Mouse (Mus musculus): ENCODE measurements around the gene Ufc1. TPM values are rescaled to one million over a fixed set of nuclear protein-coding genes. Genes with fewer than 3 reads are reported as not detected.
A peak's percentile ranks its signal among the peaks of the same experiment; 100 is the strongest.

The Ufc1 gene
- polyA plus RNA-seq, 1 experiment from 2014 or later: 77.2 TPM

DNA sequence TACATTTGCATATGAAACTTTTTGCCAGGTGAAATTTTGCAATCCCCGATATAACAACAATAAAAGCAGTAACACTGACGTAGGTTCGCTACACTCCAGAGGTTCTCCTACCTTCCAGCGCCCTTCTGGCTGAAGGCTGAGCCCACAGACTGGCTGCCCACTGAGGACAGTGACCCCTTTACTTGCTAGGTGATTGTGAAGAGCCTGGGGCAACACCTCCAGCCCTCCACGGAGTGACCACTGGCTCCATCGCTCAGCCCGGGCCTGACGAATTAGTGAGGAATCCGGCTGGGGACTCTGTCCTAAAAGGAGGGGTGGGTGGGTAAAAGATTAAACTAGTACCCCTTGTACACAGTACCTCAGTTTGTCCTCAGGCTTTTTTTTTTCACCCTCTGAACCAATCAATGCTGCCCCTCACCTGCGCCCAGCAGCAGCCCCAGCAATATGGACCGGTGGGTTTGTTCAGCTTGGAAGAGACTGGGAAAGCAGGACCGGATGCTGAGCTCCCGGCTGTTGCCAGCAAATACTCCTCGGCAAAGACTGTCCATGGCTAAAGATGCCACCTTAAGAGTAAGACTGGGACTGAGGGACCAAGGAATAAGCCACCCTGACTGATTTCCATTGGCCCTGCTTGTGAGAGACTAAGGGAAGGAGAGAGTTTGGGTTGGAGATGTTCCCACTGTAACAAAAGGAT is 15.7 kb downstream of the Ufc1 start:
- 79% methylated on average over 14 of the region's 14 CpGs for WGBS
- ATAC-seq (ENCODE audit: extremely low read depth, insufficient number of reproducible peaks, low FRiP score, low TSS enrichment): no peak
- Histone ChIP-seq H3K9ac (peak overlapping the region; percentile 92), H3K27me3 (replicated peaks) (no peaks in the 10 kb centered on the region), H3K36me3 (peaks cover 76% of the 10 kb centered on the region), H3K4me2 (peak overlapping the region; percentile 83), H3K9me3 (no peaks in the 10 kb centered on the region), H3K4me3 (peak overlapping the region; percentile 70), H3K4me1 (peaks cover 28% of the 10 kb centered on the region), H3K27ac (replicated peaks) (no peak overlapping the region)

DNA sequence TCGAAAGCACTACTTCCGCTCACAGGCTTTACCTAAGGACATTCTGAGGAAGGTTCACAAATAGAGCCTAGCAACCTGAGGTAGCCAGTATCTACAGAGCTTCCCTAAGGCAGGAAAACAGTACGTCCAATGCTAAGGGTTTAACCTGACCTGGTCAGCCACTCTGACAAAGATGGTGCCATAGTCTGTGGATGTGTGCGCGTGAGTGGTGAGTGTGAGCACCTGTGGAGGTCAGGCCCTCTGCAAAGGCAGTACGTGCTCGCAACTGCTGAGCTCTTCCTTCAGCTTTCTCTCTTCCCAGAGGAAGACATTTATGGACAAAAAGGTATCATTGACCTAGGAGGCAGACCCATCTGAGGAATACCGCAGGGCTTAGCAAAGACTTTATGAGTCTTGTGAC is 16.4 kb downstream of the Ufc1 start:
- Histone ChIP-seq H3K9ac (no peak overlapping the region), H3K4me1 (peaks cover 28% of the 10 kb centered on the region), H3K9me3 (no peaks in the 10 kb centered on the region), H3K27me3 (replicated peaks) (no peaks in the 10 kb centered on the region), H3K4me2 (peak overlapping the region; percentile 83; the same call in 1 of the 2 replicates), H3K36me3 (peaks cover 76% of the 10 kb centered on the region), H3K4me3 (peak overlapping the region; percentile 3; the same call in 1 of the 2 replicates), H3K27ac (replicated peaks) (no peak overlapping the region)
- no peak for ATAC-seq (ENCODE audit: extremely low read depth, insufficient number of reproducible peaks, low FRiP score, low TSS enrichment)
- 90% methylated on average over 8 of the region's 8 CpGs for WGBS

DNA sequence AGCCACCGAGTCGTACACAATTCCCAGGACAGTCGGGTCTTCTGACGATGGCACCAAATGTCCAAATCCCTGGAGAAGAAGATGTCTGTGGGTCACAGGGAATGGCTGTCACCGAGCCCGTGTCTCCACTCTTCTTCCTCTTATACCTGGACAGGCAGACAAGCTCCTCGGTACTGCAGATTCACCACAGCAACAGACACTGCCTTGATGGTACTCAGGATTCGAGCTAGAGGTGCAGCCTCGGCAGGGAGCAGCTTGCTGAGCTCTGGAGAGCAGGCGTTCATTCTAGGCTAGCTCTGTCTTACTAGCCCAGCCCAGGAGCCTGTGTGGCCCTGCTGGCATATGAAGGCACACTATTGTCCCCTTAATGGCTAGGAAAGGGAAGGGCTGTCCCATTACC is 17.1 kb downstream of the Ufc1 start:
- ATAC-seq (ENCODE audit: extremely low read depth, insufficient number of reproducible peaks, low FRiP score, low TSS enrichment): no peak
- no peaks in the 10 kb centered on the region for H3K27me3 ChIP-seq (replicated peaks)
- peaks cover 28% of the 10 kb centered on the region for H3K4me1 ChIP-seq
- H3K4me2 ChIP-seq: peak overlapping the region; percentile 83; the same call in 1 of the 2 replicates
- 90% methylated on average over 10 of the region's 10 CpGs for WGBS
- H3K36me3 ChIP-seq: peaks cover 76% of the 10 kb centered on the region
- H3K9ac ChIP-seq: no peak overlapping the region
- no peak overlapping the region for H3K4me3 ChIP-seq
- no peak overlapping the region for H3K27ac ChIP-seq (replicated peaks)
- H3K9me3 ChIP-seq: no peaks in the 10 kb centered on the region

DNA sequence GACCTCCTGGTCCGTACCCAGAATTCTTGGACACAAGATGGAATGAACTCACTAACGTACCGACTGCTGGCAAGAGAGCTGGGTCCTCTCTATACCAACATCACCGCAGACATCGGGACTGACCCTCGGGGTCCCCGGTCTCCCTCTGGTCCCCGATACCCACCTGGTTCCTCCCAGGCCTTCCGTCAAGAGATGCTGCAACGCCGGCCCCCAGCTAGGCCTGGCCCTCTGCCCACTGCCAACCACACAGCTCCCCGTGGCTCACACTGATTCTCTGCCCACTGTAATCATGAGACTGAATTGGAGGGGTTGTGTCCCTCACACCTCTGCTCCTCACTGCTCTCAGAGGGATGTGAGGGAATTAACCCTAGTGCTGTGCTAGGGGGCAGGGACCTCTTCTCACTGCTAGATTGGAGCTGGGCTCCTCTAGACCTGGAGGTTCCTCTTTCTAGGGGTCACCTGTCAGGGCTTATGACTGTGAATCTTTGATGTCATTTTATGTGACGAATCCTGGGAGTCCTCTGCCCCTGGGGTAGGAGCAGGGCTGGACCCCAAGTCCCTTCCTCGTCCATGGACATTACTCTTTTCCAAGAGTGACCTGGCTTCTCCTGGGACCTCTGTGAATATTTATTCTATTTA is 18.6 kb downstream of the Ufc1 start:
- no peaks in the 10 kb centered on the region for H3K9me3 ChIP-seq
- no peak overlapping the region for H3K4me2 ChIP-seq
- H3K9ac ChIP-seq: no peak overlapping the region
- WGBS: 90% methylated on average over 14 of the region's 14 CpGs
- H3K36me3 ChIP-seq: peaks cover 79% of the 10 kb centered on the region
- no peak overlapping the region for H3K27ac ChIP-seq (replicated peaks)
- H3K4me1 ChIP-seq: peaks cover 25% of the 10 kb centered on the region
- no peak for ATAC-seq (ENCODE audit: extremely low read depth, insufficient number of reproducible peaks, low FRiP score, low TSS enrichment)
- H3K4me3 ChIP-seq: no peak overlapping the region
- no peaks in the 10 kb centered on the region for H3K27me3 ChIP-seq (replicated peaks)

DNA sequence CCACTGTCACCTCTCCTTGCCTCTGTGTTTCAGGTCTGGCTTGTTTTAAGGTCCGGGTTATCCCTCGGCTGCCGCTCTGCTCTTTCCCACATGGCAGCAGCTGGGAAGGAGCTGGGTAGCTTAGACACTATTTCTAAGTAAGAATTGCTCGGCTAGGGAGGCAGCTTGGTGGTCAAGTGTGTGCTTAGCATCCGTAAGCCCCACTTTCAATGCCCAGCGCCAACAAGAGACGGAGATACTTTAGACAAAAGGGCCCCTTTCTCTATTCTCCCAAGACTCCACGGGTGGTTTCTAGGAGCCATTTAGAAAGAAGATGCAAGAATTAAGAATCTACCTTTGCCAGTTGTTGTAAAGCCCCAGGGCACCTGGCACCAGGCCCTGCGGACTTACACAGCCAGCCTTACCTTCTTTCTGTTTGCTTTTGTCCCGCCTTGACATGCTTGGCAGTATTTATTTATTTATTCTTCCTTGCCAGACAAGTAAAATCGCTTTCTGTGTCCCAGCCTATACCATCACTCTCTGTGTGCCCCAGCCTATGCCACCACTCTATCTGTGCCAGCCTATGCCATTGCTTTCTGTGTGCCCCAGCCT is 19.6 kb downstream of the Ufc1 start:
- peaks cover 79% of the 10 kb centered on the region for H3K36me3 ChIP-seq
- H3K27ac ChIP-seq (replicated peaks): no peak overlapping the region
- H3K9me3 ChIP-seq: no peaks in the 10 kb centered on the region
- H3K27me3 ChIP-seq (replicated peaks): no peaks in the 10 kb centered on the region
- 87% methylated on average over 11 of the region's 11 CpGs for WGBS
- H3K4me3 ChIP-seq: no peak overlapping the region
- H3K4me2 ChIP-seq: no peak overlapping the region
- ATAC-seq (ENCODE audit: extremely low read depth, insufficient number of reproducible peaks, low FRiP score, low TSS enrichment): no peak
- peaks cover 27% of the 10 kb centered on the region for H3K4me1 ChIP-seq
- no peak overlapping the region for H3K9ac ChIP-seq

DNA sequence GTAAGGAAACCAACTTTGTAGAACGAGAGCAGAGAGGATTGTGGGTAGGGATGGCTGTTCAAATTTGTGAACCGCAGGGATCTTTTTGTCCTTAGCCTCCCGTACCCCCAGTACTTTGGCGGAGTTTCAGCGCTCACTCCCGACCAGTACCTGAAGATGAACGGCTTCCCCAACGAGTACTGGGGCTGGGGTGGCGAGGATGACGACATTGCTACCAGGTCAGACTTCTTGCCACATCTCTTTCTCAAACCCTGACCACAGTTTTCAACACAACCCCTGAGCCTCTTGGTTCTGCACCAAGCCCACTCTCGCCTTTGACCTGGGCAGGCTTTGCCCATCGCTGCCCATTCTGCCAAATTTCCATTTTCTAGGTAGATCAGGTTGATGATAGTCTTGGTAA is 20.7 kb downstream of the Ufc1 start:
- Histone ChIP-seq H3K4me3 (no peak overlapping the region), H3K36me3 (peaks cover 76% of the 10 kb centered on the region), H3K27ac (replicated peaks) (no peak overlapping the region), H3K9me3 (no peaks in the 10 kb centered on the region), H3K4me1 (peaks cover 22% of the 10 kb centered on the region), H3K27me3 (replicated peaks) (no peaks in the 10 kb centered on the region), H3K9ac (no peak overlapping the region), H3K4me2 (no peak overlapping the region)
- 88% methylated on average over 12 of the region's 12 CpGs for WGBS
- ATAC-seq (ENCODE audit: extremely low read depth, insufficient number of reproducible peaks, low FRiP score, low TSS enrichment): no peak

DNA sequence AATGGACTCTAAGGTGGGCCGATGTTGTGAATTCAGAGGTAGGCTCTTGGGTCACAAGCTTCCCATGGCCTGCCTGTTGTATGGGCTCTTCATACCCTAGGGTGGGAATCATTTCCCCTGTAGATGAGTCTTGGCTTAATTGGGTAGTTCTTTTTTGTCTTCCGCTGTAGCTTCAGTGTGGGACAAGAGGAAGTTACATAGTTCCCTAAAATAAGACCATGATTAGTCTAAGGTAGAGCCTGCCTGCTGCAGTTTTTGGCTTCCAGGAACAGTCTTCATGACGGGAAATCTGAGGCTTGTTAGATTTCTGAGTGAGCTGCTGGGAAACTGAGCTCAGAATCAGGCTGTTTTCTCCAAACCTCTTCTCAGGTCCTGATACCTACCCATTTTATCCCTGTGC is 22.7 kb downstream of the Ufc1 start:
- no peaks in the 10 kb centered on the region for H3K27me3 ChIP-seq (replicated peaks)
- no peak overlapping the region for H3K27ac ChIP-seq (replicated peaks)
- peaks cover 21% of the 10 kb centered on the region for H3K4me1 ChIP-seq
- 80% methylated on average over 3 of the region's 3 CpGs for WGBS
- H3K36me3 ChIP-seq: peaks cover 55% of the 10 kb centered on the region
- ATAC-seq (ENCODE audit: extremely low read depth, insufficient number of reproducible peaks, low FRiP score, low TSS enrichment): no peak
- peak overlapping the region; percentile 92 for H3K4me2 ChIP-seq
- H3K9me3 ChIP-seq: no peaks in the 10 kb centered on the region
- H3K4me3 ChIP-seq: peak overlapping the region; percentile 89
- 0 out of 2 replicates have a peak overlapping the region, but pooled peaks have one; percentile 20 for H3K9ac ChIP-seq

DNA sequence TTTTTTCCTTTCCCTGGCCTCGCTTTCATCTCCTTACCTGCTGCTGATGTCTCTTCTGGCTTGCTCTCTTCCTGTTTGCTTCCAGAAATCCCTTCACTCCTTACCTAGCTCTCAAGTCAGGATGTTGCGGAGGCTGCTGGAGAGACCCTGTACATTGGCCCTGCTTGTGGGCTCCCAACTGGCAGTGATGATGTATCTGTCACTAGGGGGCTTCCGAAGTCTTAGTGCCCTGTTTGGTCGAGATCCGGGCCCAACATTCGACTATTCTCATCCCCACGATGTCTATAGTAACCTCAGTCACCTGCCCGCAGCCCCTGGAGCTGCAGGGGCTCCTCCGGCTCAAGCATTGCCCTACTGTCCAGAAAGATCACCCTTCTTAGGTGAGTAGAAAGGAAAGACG is 23.2 kb downstream of the Ufc1 start:
- Histone ChIP-seq H3K36me3 (peaks cover 50% of the 10 kb centered on the region), H3K4me1 (peaks cover 21% of the 10 kb centered on the region), H3K27me3 (replicated peaks) (no peaks in the 10 kb centered on the region), H3K9me3 (no peaks in the 10 kb centered on the region), H3K4me2 (peak overlapping the region; percentile 92), H3K9ac (0 out of 2 replicates have a peak overlapping the region, but pooled peaks have one; percentile 42), H3K27ac (replicated peaks) (no peak overlapping the region), H3K4me3 (peak overlapping the region; percentile 89)
- 66% methylated on average over 10 of the region's 10 CpGs for WGBS
- ATAC-seq (ENCODE audit: extremely low read depth, insufficient number of reproducible peaks, low FRiP score, low TSS enrichment): no peak

DNA sequence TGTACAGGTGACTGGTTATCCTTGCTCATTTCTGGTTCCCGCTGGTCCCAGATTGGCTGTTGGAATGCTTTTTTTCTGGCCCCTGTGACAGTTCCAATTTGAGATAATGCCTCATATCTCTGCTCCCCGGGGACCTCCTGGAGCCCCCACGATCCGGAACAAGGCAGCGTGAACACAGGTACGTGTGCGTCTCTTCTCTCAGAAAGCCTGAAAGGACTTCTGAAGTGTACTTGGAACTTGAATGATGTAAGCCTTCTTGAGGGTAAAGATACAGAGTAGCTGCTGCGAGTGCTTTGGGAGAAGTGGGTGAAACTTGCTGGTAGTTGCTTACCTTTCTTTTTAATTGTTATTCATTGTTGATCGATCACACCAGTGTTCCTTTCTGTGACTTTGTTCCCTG is 23.6 kb downstream of the Ufc1 start:
- 31% methylated on average over 9 of the region's 9 CpGs for WGBS
- H3K4me1 ChIP-seq: peaks cover 21% of the 10 kb centered on the region
- ATAC-seq (ENCODE audit: extremely low read depth, insufficient number of reproducible peaks, low FRiP score, low TSS enrichment): no peak

DNA sequence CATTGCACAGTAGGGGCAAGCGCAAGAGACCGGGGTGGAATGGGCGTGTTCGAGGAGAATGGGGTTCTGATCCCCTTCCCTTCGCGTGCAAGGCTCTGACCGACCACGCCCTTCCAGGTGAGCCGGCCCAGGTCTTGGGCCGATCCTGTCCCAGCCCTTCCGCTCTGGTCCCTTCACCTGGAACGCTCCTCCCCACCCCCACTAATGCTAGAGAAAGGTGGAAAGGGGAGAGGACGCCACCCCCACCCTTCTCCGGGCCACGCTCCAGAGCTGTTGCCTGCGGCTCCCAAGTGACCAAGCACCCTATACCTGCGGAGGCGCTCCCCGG is 24.3 kb downstream of the Ufc1 start:
- Histone ChIP-seq H3K9me3 (no peaks in the 10 kb centered on the region), H3K4me2 (peak overlapping the region; percentile 92), H3K4me3 (peak overlapping the region; percentile 89), H3K27me3 (replicated peaks) (no peaks in the 10 kb centered on the region), H3K9ac (peak overlapping the region; percentile 92), H3K36me3 (peaks cover 39% of the 10 kb centered on the region), H3K4me1 (peaks cover 21% of the 10 kb centered on the region), H3K27ac (replicated peaks) (peak overlapping the region; percentile 72)
- under 1% methylated on average over 19 of the region's 19 CpGs for WGBS
- peak; percentile 69 for ATAC-seq (ENCODE audit: extremely low read depth, insufficient number of reproducible peaks, low FRiP score, low TSS enrichment)

More for the DNA sequence above, 23.6 kb downstream of the Ufc1 start:
- Histone ChIP-seq H3K27me3 (replicated peaks) (no peaks in the 10 kb centered on the region), H3K36me3 (peaks cover 46% of the 10 kb centered on the region), H3K27ac (replicated peaks) (peak overlapping the region; percentile 72; the same call in 1 of the 2 replicates), H3K9ac (peak overlapping the region; percentile 92), H3K4me2 (peak overlapping the region; percentile 92), H3K4me3 (peak overlapping the region; percentile 89), H3K9me3 (no peaks in the 10 kb centered on the region)

DNA sequence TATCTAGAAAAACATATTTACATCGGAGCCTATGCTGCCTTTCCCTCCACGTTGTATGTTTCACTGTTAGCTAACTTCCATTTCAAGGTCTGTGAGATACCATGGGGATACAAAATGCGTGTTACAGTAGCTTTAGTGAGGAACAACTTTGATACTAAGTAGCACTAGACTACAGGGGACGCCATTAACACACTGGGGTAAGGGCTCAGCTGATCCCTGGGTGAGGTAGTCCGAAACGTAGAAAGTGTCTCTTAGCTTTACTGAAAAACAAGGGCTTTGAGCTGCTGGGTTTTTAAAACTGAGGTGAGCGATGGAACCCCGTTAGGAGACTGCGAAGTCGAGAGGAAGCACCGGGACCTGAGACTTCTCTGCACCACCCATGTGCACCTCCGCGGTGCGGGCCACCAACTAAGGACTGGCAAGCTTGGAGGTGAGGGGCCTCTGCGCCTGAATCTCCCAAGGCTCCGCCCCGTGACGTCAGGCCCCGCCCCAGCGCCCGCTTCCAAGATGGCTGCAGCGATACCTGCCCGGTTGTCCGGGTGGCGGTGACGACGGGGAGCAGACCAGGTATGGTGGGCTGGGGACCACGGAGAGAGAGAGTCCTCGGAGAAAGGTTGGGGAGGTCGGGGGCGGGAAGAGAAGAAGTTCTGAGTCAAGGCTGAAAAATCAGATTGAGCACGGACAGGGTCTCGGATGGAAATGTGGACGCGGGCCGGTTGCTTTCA is 24.8 kb downstream of the Ufc1 start, which contains the start of gene B4galt3:
Gene B4galt3 (plus strand): TSS at position 481 of the 725 bp plus-strand sequence.
- Histone ChIP-seq H3K4me3 (peak within 1 kb of the TSS; percentile 89), H3K27ac (replicated peaks) (peak within 1 kb of the TSS; percentile 72), H3K27me3 (replicated peaks) (no peaks in the 10 kb centered on the region), H3K4me2 (peak within 1 kb of the TSS; percentile 92), H3K4me1 (peaks cover 21% of the 10 kb centered on the region), H3K9me3 (no peaks in the 10 kb centered on the region), H3K36me3 (peaks cover 34% of the 10 kb centered on the region), H3K9ac (peak within 1 kb of the TSS; percentile 92)
- ATAC-seq (ENCODE audit: extremely low read depth, insufficient number of reproducible peaks, low FRiP score, low TSS enrichment): peak; percentile 93
- 3% methylated on average over 36 of the region's 36 CpGs for WGBS
